Mouse (Mus musculus) adrenal gland, adult 2 months (tissue): ENCODE results near the gene Wdfy2. TPM values are rescaled to one million over a fixed set of nuclear protein-coding genes. Genes with fewer than 3 reads are reported as not detected.

Experiments
- microRNA-seq, 2 experiments: library from miRNA; unstranded; fragments of <30 nt; microRNA quantifications; one replicate each; pipeline ENCODE4 v1.2.0; 2021
- polyA plus RNA-seq: library from polyadenylated mRNA; depleted of rRNA; stranded (reverse); fragments of >200 nt; gene quantifications from 2 replicates; pipeline ENCODE4 v1.2.3, GENCODE M21; 2012; rRNA removed
- total RNA-seq, 2 experiments: library from RNA; stranded (reverse); gene quantifications; 2 replicates each; pipeline ENCODE4 v1.2.3; 2021

Gene Wdfy2
- total and polyA plus RNA-seq, 3 experiments = 14.0 to 31.9 (median 29.5) TPM

Small RNA genes lying within 50 kb of the gene (microRNA-seq; reads per million reads assigned to microRNA genes)
- gene Mir6541 = 0 reads per million in 2 experiments
- gene Mir8098 = 2.2 to 3.3 reads per million in 2 experiments

Other genes starting within 250 kb of the Wdfy2 start
- gene Serpine3, start 174.0 kb upstream of the Wdfy2 start, total RNA-seq = not detected
- gene Serpine3, start 174.0 kb upstream of the Wdfy2 start, polyA plus RNA-seq = not detected in 2 replicates
- 10 to 100 TPM; 42.6 to 60.3 TPM for gene Ints6, start 76.5 kb upstream of the Wdfy2 start, total RNA-seq
- gene Ints6, start 76.5 kb upstream of the Wdfy2 start, polyA plus RNA-seq = 13.5 and 16.2 TPM in 2 replicates
- not detected for gene Defb48, start 146.8 kb downstream of the Wdfy2 start, total RNA-seq
- not detected in 2 replicates for gene Defb48, start 146.8 kb downstream of the Wdfy2 start, polyA plus RNA-seq
- not detected for gene Defb47, start 160.4 kb downstream of the Wdfy2 start, total RNA-seq
- not detected in 2 replicates for gene Defb47, start 160.4 kb downstream of the Wdfy2 start, polyA plus RNA-seq
- not detected for gene Defb43, start 174.1 kb downstream of the Wdfy2 start, total RNA-seq
- not detected in 2 replicates for gene Defb43, start 174.1 kb downstream of the Wdfy2 start, polyA plus RNA-seq
- under 1 TPM; 0.14 to 0.97 TPM for gene Defb42, start 209.3 kb downstream of the Wdfy2 start, total RNA-seq
- gene Defb42, start 209.3 kb downstream of the Wdfy2 start, polyA plus RNA-seq = 0.50 and 0.76 TPM in 2 replicates
- gene Defb30, start 212.3 kb downstream of the Wdfy2 start, total RNA-seq = not detected
- gene Defb30, start 212.3 kb downstream of the Wdfy2 start, polyA plus RNA-seq = not detected in 2 replicates